Mouse (Mus musculus) erythroblast, embryonic 14.5 days (primary cell): ENCODE results near the gene Foxf1.

ENCODE experiments used
- GATA1 ChIP-seq: IDR thresholded peaks from 2 replicates; pipeline ENCODE4 v1.6.1; 2012; ENCODE audit warnings: low read length, inconsistent platforms, mixed read lengths
- TAL1 ChIP-seq: IDR thresholded peaks from 3 replicates; pipeline ENCODE4 v1.6.1; 2012; ENCODE audit warnings: low read length, inconsistent platforms, mixed read lengths

GRCm38 (mm10) chr8:121134512-121134911 is 50.3 kb downstream of the Foxf1 start:
- TF ChIP-seq GATA1 (no peak), TAL1 (no peak)
